Mouse (Mus musculus): ENCODE measurements at regions not wholly inside any gene's neighbourhood (a gene's known extent, or its start where the extent isn't known, plus 50 kb on each side); places are given as distances from the start of the nearest gene placed in this dataset.
A peak's percentile ranks its signal among the peaks of the same experiment; 100 is the strongest.
"Not testable (repeated sequence)": the region's sequence is repeated elsewhere in the genome, so short reads cannot be mapped to it uniquely, and the experiment has no call there.

- H3K4me2 ChIP-seq (replicated peaks), result not testable (repeated sequence)
- 72% methylated on average over 3 of the region's 3 CpGs for WGBS
Observed at GRCm38 (mm10) chr8:71823655-71824622, 57.9 kb upstream of the Zfp709 start.

GRCm38 (mm10) chr8:71822749-71823148 is 59.1 kb upstream of the Zfp709 start:
- not testable (repeated sequence) for H3K9me3 ChIP-seq (ENCODE audit: control insufficient read depth, low read length); H3K27ac ChIP-seq; H3K4me3 ChIP-seq (replicated peaks; ENCODE audit: low read length); DNase-seq (ENCODE audit: low spot score); H3K4me2 ChIP-seq (replicated peaks); H3K9ac ChIP-seq; H3K4me1 ChIP-seq (replicated peaks; ENCODE audit: control insufficient read depth, insufficient read depth, low read length); H3K27me3 ChIP-seq (ENCODE audit: control insufficient read depth, insufficient read depth, low read length); ATAC-seq (ENCODE audit: low FRiP score); H3K36me3 ChIP-seq (replicated peaks; ENCODE audit: control insufficient read depth, insufficient read depth)
- 69% methylated on average over 1 of the region's 1 CpGs for WGBS

More at GRCm38 (mm10) chr8:71823655-71824622, 57.9 kb upstream of the Zfp709 start:
- H3K4me3 ChIP-seq (replicated peaks; ENCODE audit: low read length); H3K9ac ChIP-seq; H3K4me1 ChIP-seq (replicated peaks; ENCODE audit: control insufficient read depth, insufficient read depth, low read length); H3K27ac ChIP-seq; H3K9me3 ChIP-seq (ENCODE audit: control insufficient read depth, low read length); H3K36me3 ChIP-seq (replicated peaks; ENCODE audit: control insufficient read depth, insufficient read depth); H3K27me3 ChIP-seq (ENCODE audit: control insufficient read depth, insufficient read depth, low read length); DNase-seq (ENCODE audit: low spot score): not testable (repeated sequence)
- peak; percentile 75 for ATAC-seq (ENCODE audit: low FRiP score)

DNA sequence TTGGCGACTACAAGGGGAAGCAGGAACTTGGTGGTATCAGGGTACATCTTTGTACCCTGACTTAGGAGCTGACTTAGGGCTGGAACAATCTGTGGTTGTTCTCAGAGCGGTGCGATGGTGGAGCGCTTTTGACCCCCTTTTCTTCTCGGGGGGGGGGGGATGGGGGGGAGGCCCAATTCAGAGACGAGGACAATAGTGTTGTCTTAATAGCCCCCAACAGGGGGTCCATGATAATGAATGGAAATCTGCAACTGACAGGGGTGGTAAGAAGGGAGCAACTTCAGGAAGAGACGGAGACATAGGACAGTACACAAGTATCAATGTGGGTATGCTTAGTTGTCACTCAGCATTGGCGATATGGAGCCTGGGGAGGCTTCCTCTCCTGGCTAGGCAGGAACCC is 61.9 kb upstream of the Zfp709 start:
- H3K4me3 ChIP-seq (replicated peaks; ENCODE audit: low read length), result not testable (repeated sequence)

GRCm38 (mm10) chr8:71819381-71819780 is 62.4 kb upstream of the Zfp709 start:
- 93% methylated on average over 9 of the region's 9 CpGs for WGBS

More for the DNA sequence above, 61.9 kb upstream of the Zfp709 start:
- H3K27ac ChIP-seq; H3K4me2 ChIP-seq (replicated peaks); H3K9ac ChIP-seq; H3K36me3 ChIP-seq (replicated peaks; ENCODE audit: control insufficient read depth, insufficient read depth); H3K9me3 ChIP-seq (ENCODE audit: control insufficient read depth, low read length); H3K4me1 ChIP-seq (replicated peaks; ENCODE audit: control insufficient read depth, insufficient read depth, low read length); H3K27me3 ChIP-seq (ENCODE audit: control insufficient read depth, insufficient read depth, low read length): not testable (repeated sequence)
- 82% methylated on average over 8 of the region's 8 CpGs for WGBS
- peak; percentile 23 for DNase-seq (ENCODE audit: low spot score)
- ATAC-seq (ENCODE audit: low FRiP score), result peak; percentile 69

DNA sequence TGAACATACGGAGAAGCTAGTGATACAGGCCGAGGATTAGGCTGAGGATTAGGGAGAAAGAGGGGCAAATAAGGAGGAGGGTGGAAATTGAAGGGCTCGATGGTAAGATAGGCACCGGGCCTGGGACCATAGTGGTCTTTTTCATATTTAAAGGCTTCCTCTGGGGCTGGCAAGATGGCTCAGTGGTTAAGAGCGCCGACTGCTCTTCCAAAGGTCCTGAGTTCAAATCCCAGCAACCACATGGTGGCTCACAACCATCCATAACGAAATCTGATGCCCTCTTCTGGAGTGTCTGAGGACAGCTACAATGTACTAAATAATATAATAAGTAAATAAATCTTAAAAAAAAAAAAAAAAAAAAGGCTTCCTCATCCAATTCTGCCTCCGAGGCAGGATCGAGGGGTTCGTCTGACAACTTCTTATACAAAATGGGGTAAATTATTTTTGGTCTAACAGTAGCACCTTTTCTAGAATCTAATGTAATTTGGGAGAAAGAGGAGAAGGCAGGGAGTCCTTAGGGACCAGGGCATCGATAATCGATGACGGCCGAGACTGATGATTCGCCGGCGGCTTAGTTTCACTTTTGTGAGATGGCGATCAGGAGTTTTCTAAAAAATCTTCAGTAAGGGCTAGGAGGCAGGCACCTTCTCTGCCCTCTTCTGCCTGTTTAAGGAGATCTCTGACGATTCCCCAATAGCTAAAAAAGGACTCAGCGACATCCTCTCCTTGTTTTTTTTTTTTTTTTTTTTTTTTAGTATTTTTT is 65.4 kb upstream of the Zfp709 start:
- ATAC-seq (ENCODE audit: low FRiP score), result peak; percentile 46; the same call in 1 of the 2 replicates
- DNase-seq (ENCODE audit: low spot score), result peak; percentile 14

More at GRCm38 (mm10) chr8:71819381-71819780, 62.4 kb upstream of the Zfp709 start:
- not testable (repeated sequence) for H3K27me3 ChIP-seq (ENCODE audit: control insufficient read depth, insufficient read depth, low read length); H3K9me3 ChIP-seq (ENCODE audit: control insufficient read depth, low read length); H3K4me2 ChIP-seq (replicated peaks); H3K27ac ChIP-seq; H3K4me1 ChIP-seq (replicated peaks; ENCODE audit: control insufficient read depth, insufficient read depth, low read length); H3K4me3 ChIP-seq (replicated peaks; ENCODE audit: low read length); H3K36me3 ChIP-seq (replicated peaks; ENCODE audit: control insufficient read depth, insufficient read depth); H3K9ac ChIP-seq
- ATAC-seq (ENCODE audit: low FRiP score) (peak; percentile 75; the same call in 1 of the 2 replicates), DNase-seq (ENCODE audit: low spot score) (peak; percentile 24)

GRCm38 (mm10) chr8:71815813-71816212 is 66.0 kb upstream of the Zfp709 start:
- H3K36me3 ChIP-seq (replicated peaks; ENCODE audit: control insufficient read depth, insufficient read depth); H3K9me3 ChIP-seq (ENCODE audit: control insufficient read depth, low read length); H3K9ac ChIP-seq; H3K27ac ChIP-seq; H3K27me3 ChIP-seq (ENCODE audit: control insufficient read depth, insufficient read depth, low read length); H3K4me2 ChIP-seq (replicated peaks); H3K4me3 ChIP-seq (replicated peaks; ENCODE audit: low read length); ATAC-seq (ENCODE audit: low FRiP score); H3K4me1 ChIP-seq (replicated peaks; ENCODE audit: control insufficient read depth, insufficient read depth, low read length): not testable (repeated sequence)
- peak; percentile 21 for DNase-seq (ENCODE audit: low spot score)
- 93% methylated on average over 5 of the region's 5 CpGs for WGBS

More for the DNA sequence above, 65.4 kb upstream of the Zfp709 start:
- not testable (repeated sequence) for H3K4me1 ChIP-seq (replicated peaks; ENCODE audit: control insufficient read depth, insufficient read depth, low read length); H3K4me3 ChIP-seq (replicated peaks; ENCODE audit: low read length); H3K9me3 ChIP-seq (ENCODE audit: control insufficient read depth, low read length); H3K36me3 ChIP-seq (replicated peaks; ENCODE audit: control insufficient read depth, insufficient read depth); H3K27ac ChIP-seq; H3K27me3 ChIP-seq (ENCODE audit: control insufficient read depth, insufficient read depth, low read length); H3K4me2 ChIP-seq (replicated peaks); H3K9ac ChIP-seq
- WGBS, result 92% methylated on average over 19 of the region's 20 CpGs

DNA sequence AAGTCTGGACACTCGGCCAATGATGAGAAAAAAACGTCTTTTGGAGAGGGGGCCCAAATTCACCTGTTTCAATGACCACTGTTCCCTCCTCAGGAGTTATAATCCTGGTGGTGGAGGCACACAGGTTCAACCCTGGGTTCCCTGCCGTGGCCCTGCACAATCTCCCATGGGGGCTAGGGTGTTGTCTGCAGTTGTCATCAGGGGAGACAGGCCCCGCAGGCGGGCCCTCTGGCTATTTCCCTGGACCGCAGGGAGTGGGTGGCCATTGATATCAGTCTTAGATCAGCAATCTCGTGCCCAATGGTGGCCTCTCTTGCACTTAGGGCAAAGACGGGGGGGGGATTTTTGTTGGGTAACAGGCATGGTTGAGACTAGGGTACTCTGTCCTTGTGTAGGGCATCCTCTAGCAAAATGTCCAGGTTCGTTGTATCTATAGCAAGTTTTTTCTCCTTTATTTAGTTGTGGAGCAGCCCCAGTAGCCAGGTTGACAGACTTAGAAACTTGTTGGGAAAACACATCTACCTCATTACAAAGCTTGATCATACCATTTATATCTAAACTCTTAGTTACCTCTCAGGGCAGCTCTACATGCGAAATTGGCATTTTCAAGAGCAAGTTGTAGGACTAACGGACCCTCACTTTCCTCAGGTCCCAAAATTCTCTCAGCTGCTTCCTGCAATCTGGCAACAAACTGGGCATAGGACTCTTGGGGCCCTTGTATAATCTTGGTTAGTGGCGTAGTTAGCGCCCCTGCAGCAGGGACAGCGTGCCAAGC is 66.9 kb upstream of the Zfp709 start:
- not testable (repeated sequence) for H3K4me2 ChIP-seq (replicated peaks); H3K27ac ChIP-seq; H3K4me3 ChIP-seq (replicated peaks; ENCODE audit: low read length); H3K27me3 ChIP-seq (ENCODE audit: control insufficient read depth, insufficient read depth, low read length); H3K36me3 ChIP-seq (replicated peaks; ENCODE audit: control insufficient read depth, insufficient read depth); H3K9ac ChIP-seq; H3K4me1 ChIP-seq (replicated peaks; ENCODE audit: control insufficient read depth, insufficient read depth, low read length); ATAC-seq (ENCODE audit: low FRiP score); H3K9me3 ChIP-seq (ENCODE audit: control insufficient read depth, low read length)
- WGBS, result 89% methylated on average over 14 of the region's 14 CpGs
- peak; percentile 21 for DNase-seq (ENCODE audit: low spot score)

DNA sequence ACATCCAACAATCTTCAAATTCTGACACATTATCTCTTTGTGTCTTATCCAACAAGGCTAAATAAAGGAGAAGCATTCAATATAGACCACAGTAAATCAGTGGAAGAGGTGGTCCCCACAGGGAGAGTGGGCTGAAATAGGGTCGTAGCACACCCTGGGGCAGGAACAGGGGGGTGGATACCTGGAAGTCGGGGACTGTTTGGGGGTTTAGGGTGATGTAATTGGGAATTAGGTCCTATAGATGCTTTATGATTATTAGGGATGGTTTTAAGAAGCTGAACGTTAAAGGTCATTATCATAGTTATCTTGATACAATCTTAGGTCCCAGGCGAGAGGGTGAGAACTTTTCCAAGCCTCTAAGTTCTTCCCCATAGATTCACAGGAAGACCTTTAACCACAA is 67.9 kb upstream of the Zfp709 start:
- DNase-seq (ENCODE audit: low spot score); H3K9ac ChIP-seq: not testable (repeated sequence)
- 91% methylated on average over 4 of the region's 4 CpGs for WGBS

GRCm38 (mm10) chr8:71813239-71813638 is 68.6 kb upstream of the Zfp709 start:
- H3K4me2 ChIP-seq (replicated peaks); H3K4me1 ChIP-seq (replicated peaks; ENCODE audit: control insufficient read depth, insufficient read depth, low read length); H3K36me3 ChIP-seq (replicated peaks; ENCODE audit: control insufficient read depth, insufficient read depth); H3K27me3 ChIP-seq (ENCODE audit: control insufficient read depth, insufficient read depth, low read length); H3K27ac ChIP-seq; H3K9me3 ChIP-seq (ENCODE audit: control insufficient read depth, low read length); ATAC-seq (ENCODE audit: low FRiP score); H3K4me3 ChIP-seq (replicated peaks; ENCODE audit: low read length); H3K9ac ChIP-seq: not testable (repeated sequence)
- 94% methylated on average over 8 of the region's 8 CpGs for WGBS
- peak; percentile 23 for DNase-seq (ENCODE audit: low spot score)

More for the DNA sequence above, 67.9 kb upstream of the Zfp709 start:
- not testable (repeated sequence) for H3K27ac ChIP-seq; H3K4me3 ChIP-seq (replicated peaks; ENCODE audit: low read length); ATAC-seq (ENCODE audit: low FRiP score); H3K36me3 ChIP-seq (replicated peaks; ENCODE audit: control insufficient read depth, insufficient read depth); H3K27me3 ChIP-seq (ENCODE audit: control insufficient read depth, insufficient read depth, low read length); H3K4me2 ChIP-seq (replicated peaks); H3K9me3 ChIP-seq (ENCODE audit: control insufficient read depth, low read length); H3K4me1 ChIP-seq (replicated peaks; ENCODE audit: control insufficient read depth, insufficient read depth, low read length)
